Mouse (Mus musculus): ENCODE measurements around the gene Plcl2. TPM values are rescaled to one million over a fixed set of nuclear protein-coding genes. Genes with fewer than 3 reads are reported as not detected.

The Plcl2 gene
- polyA plus RNA-seq (2015; fragmentation: Illumina TruSeq; extraction: RNeasy Lipid Tissue Mini Kit (QIAGEN cat#74804); ENCODE audit: low read depth, low replicate concordance), result 47.2 TPM

DNA sequence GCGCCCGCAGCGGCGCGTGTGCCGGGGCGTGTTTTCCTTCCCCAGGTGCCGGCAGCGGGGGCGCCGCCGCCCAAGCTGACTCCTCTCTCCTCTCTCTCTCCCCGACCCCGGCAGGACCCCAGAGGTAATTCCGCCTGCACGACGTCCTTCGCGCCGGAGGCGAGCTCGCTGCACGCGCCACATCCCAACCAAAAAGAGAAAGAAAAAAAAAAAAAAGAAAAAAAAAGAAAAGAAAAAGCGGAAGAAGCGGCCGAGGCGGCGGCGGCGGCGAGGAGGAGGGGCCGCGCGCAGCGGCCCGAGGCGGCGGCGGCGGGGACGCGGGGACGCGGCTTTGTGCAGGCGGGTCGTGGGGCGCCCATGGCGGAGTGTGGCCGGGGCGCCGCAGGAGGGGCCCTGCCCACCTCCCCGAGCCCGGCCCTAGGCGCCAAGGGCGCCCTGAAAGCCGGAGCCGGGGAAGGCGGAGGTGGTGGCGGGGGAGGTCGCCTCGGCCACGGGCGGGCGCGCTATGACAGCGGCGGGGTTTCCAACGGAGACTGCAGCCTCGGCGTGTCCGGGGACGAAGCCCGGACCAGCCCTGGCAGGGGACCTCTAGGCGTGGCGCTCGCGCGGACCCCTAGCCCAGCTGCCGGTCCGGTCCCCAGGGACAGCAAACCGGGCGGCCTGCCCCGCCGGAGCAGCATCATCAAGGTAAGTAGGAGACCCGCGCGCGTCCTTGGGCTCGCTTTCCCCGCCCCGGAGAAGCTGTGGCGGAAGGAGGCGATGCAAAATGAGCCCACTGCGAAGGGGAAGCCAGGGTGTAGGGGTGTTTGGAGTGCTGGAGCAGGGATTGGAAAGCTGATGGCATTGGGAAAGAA lies at the start of gene Plcl2:
Gene Plcl2 (plus strand): TSS at position 153 of the 854 bp plus-strand sequence.

Other genes starting within 250 kb of the Plcl2 start
- gene Dazl, start 215.8 kb upstream of the Plcl2 start, polyA plus RNA-seq (2015; fragmentation: Illumina TruSeq; extraction: RNeasy Lipid Tissue Mini Kit (QIAGEN cat#74804); ENCODE audit: low read depth, low replicate concordance), result 5.3 TPM